Mouse (Mus musculus) embryonic facial prominence, embryonic 10.5 days (tissue): ENCODE data around the gene Rhox2e. TPM values are rescaled to one million over a fixed set of nuclear protein-coding genes. Genes with fewer than 3 reads are reported as not detected.
"Not testable (repeated sequence)": the region's sequence is repeated elsewhere in the genome, so short reads cannot be mapped to it uniquely, and the experiment has no call there.

Experiments
- DNase-seq: peaks from one replicate; pipeline ENCODE4 v3.0.0-alpha.2; 2017; ENCODE audit warnings: low spot score
- H3K27ac ChIP-seq: fragments of 300-500 bp; sonication (generic); replicated peaks from 2 replicates; pipeline ENCODE4 v1.5.1; 2016; ENCODE audit warnings: mild to moderate bottlenecking
- H3K27me3 ChIP-seq: fragments of 300-500 bp; sonication (generic); replicated peaks from 2 replicates; pipeline ENCODE4 v1.6.1; 2016; ENCODE audit warnings: low read depth, mild to moderate bottlenecking; ENCODE audit not compliant: poor library complexity, severe bottlenecking
- H3K36me3 ChIP-seq: fragments of 300-500 bp; sonication (generic); replicated peaks from 2 replicates; pipeline ENCODE4 v1.6.1; 2016; ENCODE audit warnings: mild to moderate bottlenecking, moderate library complexity
- H3K4me1 ChIP-seq: fragments of 300-500 bp; sonication (generic); 2 replicates; pipeline ENCODE4 v1.6.1; 2016
- H3K4me3 ChIP-seq: fragments of 300-500 bp; sonication (generic); 2 replicates; pipeline ENCODE4 v1.5.1; 2016; ENCODE audit warnings: mild to moderate bottlenecking, moderate library complexity
- H3K9me3 ChIP-seq: fragments of 300-500 bp; sonication (generic); 2 replicates; pipeline ENCODE4 v1.6.1; 2016; ENCODE audit warnings: mild to moderate bottlenecking
- WGBS: fragments of 180-500 bp; shearing (Covaris S2); methylation state at CpG from one replicate; pipeline ENCODE4 v1.1.7; 2016; 5-methylcytosine and 5-hydroxymethylcytosine counted together
- polyA plus RNA-seq: library from polyadenylated mRNA; unstranded; fragments of >200 nt; fragmentation: Nextera tagmentation; extraction: Ambion mirVana; gene quantifications from 2 replicates; pipeline ENCODE4 v1.2.1, GENCODE M21; 2016

Rhox2e gene
- 0.27 and 0.52 TPM in 2 replicates for polyA plus RNA-seq

DNA sequence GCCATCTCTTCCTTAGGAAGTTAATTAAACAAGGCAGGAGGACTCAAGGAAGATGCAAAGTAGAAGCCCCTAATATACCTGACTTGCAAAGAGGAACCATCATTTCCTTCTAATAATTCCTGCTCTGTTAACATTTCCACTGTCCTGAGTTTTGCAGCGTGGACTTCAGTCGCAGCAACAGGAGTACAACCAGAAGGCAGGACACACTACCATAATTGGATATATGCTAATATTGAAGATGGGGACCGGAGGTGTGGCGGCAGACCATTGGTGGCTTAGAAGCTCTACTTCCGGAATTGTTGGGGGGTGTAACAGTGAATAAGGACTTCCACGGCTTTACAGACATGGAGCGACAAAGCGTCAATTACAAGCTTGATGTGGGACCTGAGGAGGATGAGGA, at the start of gene Rhox2e:
TSS of gene Rhox2e (plus strand) at position 301 of the 400 bp plus-strand sequence.
- not testable (repeated sequence) for H3K4me3 ChIP-seq, H3K27me3 ChIP-seq, H3K9me3 ChIP-seq, H3K27ac ChIP-seq, H3K36me3 ChIP-seq, DNase-seq, H3K4me1 ChIP-seq
- WGBS: 95% methylated on average over 3 of the region's 8 CpGs

DNA sequence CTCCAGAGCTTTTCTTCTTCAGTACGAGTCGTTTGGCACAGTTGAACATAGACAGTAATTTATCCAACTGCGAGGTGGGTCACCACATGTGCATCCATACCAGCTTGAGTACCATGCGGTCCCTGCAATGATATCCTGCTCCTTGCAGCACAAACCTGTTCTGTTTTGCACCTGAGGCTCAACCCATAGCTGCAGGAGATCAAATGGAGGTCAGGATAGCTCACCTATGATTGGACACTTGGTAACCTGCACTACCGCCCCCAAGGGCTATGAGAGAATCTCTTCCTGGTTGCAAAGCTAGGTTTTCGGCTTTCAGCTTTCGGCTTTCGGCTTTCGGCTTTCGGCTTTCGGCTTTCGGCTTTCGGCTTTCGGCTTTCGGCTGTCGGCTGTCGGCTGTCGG, 16.2 kb upstream of the Rhox2e start, which contains the start of gene Rhox4d:
TSS of gene Rhox4d (plus strand) at position 301 of the 400 bp plus-strand sequence.
- H3K27me3 ChIP-seq, DNase-seq, H3K36me3 ChIP-seq, H3K9me3 ChIP-seq, H3K27ac ChIP-seq, H3K4me1 ChIP-seq, H3K4me3 ChIP-seq: not testable (repeated sequence)
- 94% methylated on average over 17 of the region's 18 CpGs for WGBS

DNA sequence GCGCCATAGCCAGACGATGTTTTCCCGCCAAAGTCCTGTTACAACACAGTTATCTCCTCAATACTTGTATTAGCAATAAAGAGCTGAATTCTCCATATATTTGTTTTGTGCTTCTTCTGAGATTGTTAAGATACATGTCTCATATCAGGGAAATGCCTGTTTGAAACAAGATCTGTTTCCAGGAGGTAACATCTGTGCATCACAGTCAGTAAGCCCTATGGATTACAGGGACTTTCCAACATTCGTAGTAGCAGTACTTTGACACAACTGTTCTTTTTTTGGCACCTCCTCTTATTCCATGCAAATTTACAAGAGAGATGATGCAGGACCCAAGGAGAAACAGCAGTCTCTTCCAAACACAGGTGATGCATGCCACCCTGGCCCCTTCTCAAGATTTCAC, 11.5 kb downstream of the Rhox2e start, which contains the start of gene Rhox3e:
TSS of gene Rhox3e (plus strand) at position 301 of the 400 bp plus-strand sequence.
- H3K36me3 ChIP-seq, DNase-seq, H3K4me3 ChIP-seq, H3K27me3 ChIP-seq, H3K9me3 ChIP-seq, H3K27ac ChIP-seq, H3K4me1 ChIP-seq: not testable (repeated sequence)
- WGBS: 75% methylated on average over 1 of the region's 4 CpGs

DNA sequence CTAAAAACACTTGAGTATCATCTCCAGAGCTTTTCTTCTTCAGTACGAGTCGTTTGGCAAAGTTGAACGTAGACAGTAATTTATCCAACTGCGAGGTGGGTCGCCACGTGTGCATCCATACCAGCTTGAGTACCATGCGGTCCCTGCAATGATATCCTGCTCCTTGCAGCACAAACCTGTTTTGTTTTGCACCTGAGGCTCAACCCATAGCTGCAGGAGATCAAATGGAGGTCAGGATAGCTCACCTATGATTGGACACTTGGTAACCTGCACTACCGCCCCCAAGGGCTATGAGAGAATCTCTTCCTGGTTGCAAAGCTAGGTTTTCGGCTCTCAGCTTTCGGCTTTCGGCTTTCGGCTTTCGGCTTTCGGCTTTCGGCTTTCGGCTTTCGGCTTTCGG, 26.9 kb downstream of the Rhox2e start, which contains the start of gene Rhox4e:
TSS of gene Rhox4e (plus strand) at position 301 of the 400 bp plus-strand sequence.
- H3K27me3 ChIP-seq, H3K4me1 ChIP-seq, DNase-seq, H3K4me3 ChIP-seq, H3K36me3 ChIP-seq, H3K27ac ChIP-seq, H3K9me3 ChIP-seq: not testable (repeated sequence)
- WGBS: 96% methylated on average over 11 of the region's 18 CpGs

DNA sequence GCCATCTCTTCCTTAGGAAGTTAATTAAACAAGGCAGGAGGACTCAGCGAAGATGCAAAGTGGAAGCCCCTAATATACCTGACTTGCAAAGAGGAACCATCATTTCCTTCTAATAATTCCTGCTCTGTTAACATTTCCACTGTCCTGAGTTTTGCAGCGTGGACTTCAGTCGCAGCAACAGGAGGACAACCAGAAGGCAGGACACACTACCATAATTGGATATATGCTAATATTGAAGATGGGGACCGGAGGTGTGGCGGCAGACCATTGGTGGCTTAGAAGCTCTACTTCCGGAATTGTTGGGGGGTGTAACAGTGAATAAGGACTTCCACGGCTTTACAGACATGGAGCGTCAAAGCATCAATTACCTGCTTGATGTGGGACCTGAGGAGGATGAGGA, 40.9 kb downstream of the Rhox2e start, which contains the start of gene Rhox2f:
TSS of gene Rhox2f (plus strand) at position 301 of the 400 bp plus-strand sequence.
- 95% methylated on average over 8 of the region's 8 CpGs for WGBS
- H3K27ac ChIP-seq: not testable (repeated sequence)

DNA sequence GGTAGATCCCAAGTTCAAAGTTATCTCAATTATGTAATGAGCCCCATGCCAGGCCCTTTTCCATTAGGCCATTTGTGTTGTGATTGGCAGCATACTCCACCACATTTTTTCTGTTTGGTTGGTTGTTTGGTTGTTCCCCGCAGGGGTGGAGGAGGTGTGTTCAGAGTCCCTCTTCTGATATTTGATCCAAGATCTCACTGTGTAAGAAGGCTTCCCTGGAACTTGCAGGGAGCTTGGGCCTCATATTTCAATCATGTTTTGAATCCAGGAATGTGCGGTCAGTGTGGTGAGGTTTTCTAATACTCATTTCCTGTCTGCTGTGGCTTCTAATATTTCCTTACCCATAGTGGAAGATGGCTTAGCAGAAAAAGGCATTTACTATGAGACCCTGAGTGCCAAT, 42.4 kb downstream of the Rhox2e start:
- not testable (repeated sequence) for H3K9me3 ChIP-seq, H3K4me3 ChIP-seq, H3K4me1 ChIP-seq, H3K27me3 ChIP-seq, H3K27ac ChIP-seq, H3K36me3 ChIP-seq
- DNase-seq: peak; percentile 9
- WGBS: 43% methylated on average over 2 of the region's 2 CpGs

More for the DNA sequence above, 40.9 kb downstream of the Rhox2e start, which contains the start of gene Rhox2f:
- H3K36me3 ChIP-seq, H3K9me3 ChIP-seq, H3K4me1 ChIP-seq, DNase-seq, H3K27me3 ChIP-seq, H3K4me3 ChIP-seq: not testable (repeated sequence)

DNA sequence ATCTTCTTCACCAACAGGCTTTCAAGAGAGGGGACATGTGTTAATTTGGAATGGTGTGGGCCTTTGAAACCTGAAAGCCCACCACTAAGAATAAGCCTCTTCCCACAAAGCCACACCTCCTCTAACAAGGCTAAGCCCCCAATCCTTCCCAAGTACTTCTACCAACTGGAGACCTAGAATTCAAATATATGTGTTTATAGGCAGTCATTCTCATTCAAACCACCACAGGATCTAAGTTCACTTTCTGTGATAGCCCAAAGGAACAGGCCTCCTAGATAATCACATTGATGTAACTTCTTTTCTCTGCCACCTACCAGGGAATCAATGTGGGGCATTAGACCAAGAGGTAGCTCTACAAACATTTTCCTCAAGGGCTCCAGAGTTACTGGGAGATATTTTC, 50.4 kb downstream of the Rhox2e start, which contains the start of gene Rhox3f:
TSS of gene Rhox3f (plus strand) at position 301 of the 400 bp plus-strand sequence.
- not testable (repeated sequence) for H3K4me1 ChIP-seq, H3K36me3 ChIP-seq, H3K27ac ChIP-seq, H3K27me3 ChIP-seq, H3K4me3 ChIP-seq, H3K9me3 ChIP-seq, DNase-seq

Other genes with a start within 250 kb of the Rhox2e start
- gene Rhox3a2, start 150.4 kb upstream of the Rhox2e start, polyA plus RNA-seq: not detected in 2 replicates
- 1.9 and 2.0 TPM in 2 replicates for gene Rhox4a2, start 139.6 kb upstream of the Rhox2e start, polyA plus RNA-seq
- not detected in 2 replicates for gene Rhox2b, start 118.4 kb upstream of the Rhox2e start, polyA plus RNA-seq
- 0.64 and 0.68 TPM in 2 replicates for gene Rhox4b, start 98.0 kb upstream of the Rhox2e start, polyA plus RNA-seq
- gene Rhox2c, start 76.8 kb upstream of the Rhox2e start, polyA plus RNA-seq: 0.48 TPM in 1 of 2 replicates, not detected in the other
- gene Rhox3c, start 71.9 kb upstream of the Rhox2e start, polyA plus RNA-seq: not detected in 2 replicates
- gene Rhox4c, start 50.1 kb upstream of the Rhox2e start, polyA plus RNA-seq: not detected in 2 replicates
- not detected in 2 replicates for gene Rhox2d, start 37.0 kb upstream of the Rhox2e start, polyA plus RNA-seq
- gene Rhox4d, start 16.1 kb upstream of the Rhox2e start, polyA plus RNA-seq: not detected in 2 replicates
- not detected in 2 replicates for gene Rhox3e, start 11.6 kb downstream of the Rhox2e start, polyA plus RNA-seq
- 0.35 TPM in 1 of 2 replicates, not detected in the other for gene Rhox4e, start 27.0 kb downstream of the Rhox2e start, polyA plus RNA-seq
- not detected in 2 replicates for gene Rhox2f, start 41.0 kb downstream of the Rhox2e start, polyA plus RNA-seq
- not detected in 2 replicates for gene Rhox3f, start 50.5 kb downstream of the Rhox2e start, polyA plus RNA-seq
- gene Rhox4f, start 77.3 kb downstream of the Rhox2e start, polyA plus RNA-seq: not detected in 2 replicates
- gene Rhox3g, start 98.2 kb downstream of the Rhox2e start, polyA plus RNA-seq: not detected in 2 replicates
- gene Rhox2g, start 113.0 kb downstream of the Rhox2e start, polyA plus RNA-seq: not detected in 2 replicates
- not detected in 2 replicates for gene Rhox4g, start 120.9 kb downstream of the Rhox2e start, polyA plus RNA-seq
- gene Rhox3h, start 138.3 kb downstream of the Rhox2e start, polyA plus RNA-seq: not detected in 2 replicates
- gene Rhox2h, start 142.8 kb downstream of the Rhox2e start, polyA plus RNA-seq: not detected in 2 replicates